Mouse (Mus musculus) left cerebral cortex, adult 2 months (tissue): ENCODE results near the gene Atp6v0d1. TPM values are rescaled to one million over a fixed set of nuclear protein-coding genes. Genes with fewer than 3 reads are reported as not detected.

Experiments
- DNase-seq, 2 experiments: peaks; one replicate each; pipeline ENCODE4 v3.0.0; 2021 to 2022; ENCODE audit warnings: low spot score in 2 of 2, mixed read lengths in 1 of 2; ENCODE audit errors: extremely low spot score in 1 of 2
- H3K27ac ChIP-seq: fragments of 200-600 bp; 2 replicates; pipeline ENCODE4 v1.8.1; 2022
- H3K4me3 ChIP-seq: fragments of 200-600 bp; 2 replicates; pipeline ENCODE4 v1.8.1; 2022
- CTCF ChIP-seq: fragments of 200-600 bp; IDR thresholded peaks from 2 replicates; pipeline ENCODE4 v1.8.1; 2022; ENCODE audit warnings: antibody characterized with exemption, mild to moderate bottlenecking, moderate library complexity
- intact Hi-C: fragments of 180-260 bp; cut with DNase I; formaldehyde crosslinking; loops from one replicate; pipeline ENCODE4 v1.15.1; 2025
- total RNA-seq, 2 experiments: library from RNA; stranded (reverse); gene quantifications; 2 replicates each; pipeline ENCODE4 v1.2.3; 2021

The Atp6v0d1 gene
- total RNA-seq, 2 experiments from 2014 or later: 288 to 319 TPM

DNA sequence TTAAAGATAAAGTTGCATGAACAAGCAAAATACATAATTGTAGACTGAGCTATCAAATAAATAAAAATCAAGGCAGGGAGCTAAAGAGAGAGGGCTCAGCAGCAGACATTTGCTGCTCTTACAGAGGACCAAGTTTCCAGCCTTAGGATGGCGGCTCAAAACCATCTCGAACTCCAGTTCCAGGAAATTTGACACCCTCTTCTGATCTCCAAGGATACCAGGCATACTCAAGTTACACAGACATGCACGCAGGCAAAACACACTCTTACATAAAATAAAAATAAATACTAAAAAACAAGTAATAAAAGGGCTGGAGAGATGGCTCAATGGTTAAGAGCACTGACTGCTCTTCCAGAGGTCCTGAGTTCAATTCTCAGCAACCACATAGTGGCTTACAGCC, 72.4 kb downstream of the Atp6v0d1 start:
- TF ChIP-seq CTCF: no peak
- no peak overlapping the region for H3K4me3 ChIP-seq
- intact Hi-C loops: no loop called here

DNA sequence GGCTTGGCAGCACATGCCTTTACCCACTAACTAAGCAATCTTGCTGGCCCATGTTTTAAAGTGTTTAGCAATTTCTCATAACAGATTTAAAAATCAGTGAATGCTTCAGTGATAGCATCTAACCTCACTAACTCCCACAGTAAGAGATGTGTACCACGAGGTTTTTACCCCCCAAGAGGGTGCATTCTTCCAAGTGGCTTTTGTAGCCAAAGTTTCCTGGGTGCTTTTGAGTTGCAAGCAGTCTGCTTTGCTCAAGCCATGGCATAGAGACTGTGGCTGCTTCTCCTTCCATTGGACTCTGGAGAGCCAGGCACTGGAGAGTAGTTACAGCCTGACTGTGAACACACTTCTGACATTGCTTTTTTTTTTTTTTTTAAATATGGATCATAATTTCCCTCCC, 76.6 kb downstream of the Atp6v0d1 start:
- intact Hi-C loops: no loop called here
- no peak for DNase-seq
- H3K27ac ChIP-seq: no peak overlapping the region
- no peak overlapping the region for H3K4me3 ChIP-seq
- no peak for TF ChIP-seq CTCF

More for the DNA sequence above, 72.4 kb downstream of the Atp6v0d1 start:
- DNase-seq: no peak
- H3K27ac ChIP-seq: no peak overlapping the region

DNA sequence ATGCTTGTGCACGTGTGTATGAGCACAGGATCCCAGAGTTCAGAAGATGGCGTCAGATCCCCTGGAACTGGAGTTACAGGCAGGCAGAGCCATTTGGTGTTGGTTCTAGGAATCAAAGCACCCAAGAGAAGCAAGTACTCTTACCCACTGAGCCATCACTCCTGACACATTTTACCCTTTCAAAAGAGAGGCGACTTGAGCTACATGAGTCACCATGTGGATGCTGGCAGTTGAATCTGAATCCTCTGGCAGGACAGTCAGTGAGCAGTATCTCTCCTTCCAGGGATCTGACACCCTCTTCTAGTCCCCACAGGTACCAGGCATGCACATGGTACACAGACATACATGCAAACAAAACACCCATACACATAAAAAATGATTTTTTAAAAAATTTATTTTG, 77.8 kb downstream of the Atp6v0d1 start:
- DNase-seq: no peak
- intact Hi-C loops: no loop called here
- TF ChIP-seq CTCF: no peak
- no peak overlapping the region for H3K27ac ChIP-seq
- H3K4me3 ChIP-seq: no peak overlapping the region

DNA sequence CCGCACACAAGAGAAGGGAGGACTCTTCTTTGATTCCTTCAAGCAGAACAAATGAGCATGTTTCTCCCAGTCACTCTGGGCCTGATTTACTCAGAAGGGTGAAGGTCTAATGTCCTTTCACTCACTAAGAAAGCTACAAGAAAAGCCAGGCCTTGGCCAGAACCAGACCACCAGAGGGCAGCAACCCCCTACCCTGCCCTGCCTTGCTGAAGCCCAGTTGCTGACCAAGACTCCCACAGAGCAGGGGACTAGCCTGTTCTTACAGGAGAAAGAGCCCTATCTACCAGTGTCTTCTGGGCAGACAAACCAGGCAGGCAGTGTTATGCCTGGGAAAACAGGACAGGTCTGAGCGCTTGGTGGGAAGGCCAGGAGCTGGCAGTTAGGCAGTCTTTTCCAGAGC, 81.5 kb downstream of the Atp6v0d1 start:
- peak; percentile 47 for TF ChIP-seq CTCF
- no peak overlapping the region for H3K27ac ChIP-seq
- no peak for DNase-seq
- intact Hi-C loops: no loop called here
- no peak overlapping the region for H3K4me3 ChIP-seq

- H3K4me3 ChIP-seq: no peak overlapping the region
- intact Hi-C loops: no loop called here
- TF ChIP-seq CTCF: no peak
- H3K27ac ChIP-seq: no peak overlapping the region
- DNase-seq: no peak
These were observed 81.8 kb downstream of the Atp6v0d1 start for GRCm38 (mm10) chr8:105484030-105484368.

- no peak for DNase-seq
- Histone ChIP-seq H3K27ac (no peak overlapping the region), H3K4me3 (no peak overlapping the region)
- peak; percentile 62 for TF ChIP-seq CTCF
- intact Hi-C loops: no loop called here
These were observed 82.4 kb downstream of the Atp6v0d1 start for GRCm38 (mm10) chr8:105483212-105484029.

DNA sequence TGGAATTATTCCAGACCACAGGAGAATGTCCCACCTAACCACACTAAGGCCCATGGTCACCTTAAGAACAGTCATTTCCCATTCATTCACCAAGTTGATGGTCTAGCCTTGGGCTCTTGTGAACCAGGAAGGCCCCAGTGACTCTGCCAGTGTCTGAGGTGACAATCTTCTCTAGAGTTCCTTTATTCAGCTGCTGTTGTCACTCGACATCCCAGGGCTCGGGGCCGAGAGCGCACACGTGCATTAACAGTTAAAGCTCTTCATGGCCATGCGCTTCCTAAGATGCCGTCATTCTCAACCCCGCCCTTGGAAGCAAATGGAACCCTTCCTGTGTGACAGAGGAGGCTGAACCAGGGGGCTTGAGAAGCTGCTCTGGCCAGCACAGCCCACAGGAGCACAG, 83.7 kb downstream of the Atp6v0d1 start:
- Histone ChIP-seq H3K27ac (no peak overlapping the region), H3K4me3 (no peak overlapping the region)
- intact Hi-C loops: no loop called here
- no peak for TF ChIP-seq CTCF
- DNase-seq: no peak

DNA sequence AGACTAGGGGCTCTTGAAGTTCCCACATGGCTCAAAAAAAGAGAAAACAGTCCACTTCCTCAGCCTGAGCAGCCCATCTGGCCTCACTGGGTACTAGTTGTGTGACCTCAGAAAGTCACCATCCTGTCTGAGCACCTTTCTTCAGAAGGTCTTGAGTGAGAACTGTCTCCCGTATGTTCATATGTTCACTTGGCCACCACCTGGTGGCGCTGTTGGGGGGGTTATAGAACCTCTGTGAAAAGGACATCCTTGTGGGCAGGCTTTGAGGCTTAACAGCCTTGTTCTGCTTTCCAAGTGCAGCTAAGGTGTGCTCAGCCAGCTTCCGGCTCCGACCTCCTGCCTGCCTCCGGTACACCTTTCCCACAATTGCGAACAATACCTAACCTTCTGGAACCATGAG, 84.4 kb downstream of the Atp6v0d1 start:
- H3K27ac ChIP-seq: no peak overlapping the region
- peak; percentile 59 for TF ChIP-seq CTCF
- no peak overlapping the region for H3K4me3 ChIP-seq
- intact Hi-C loops: no loop called here
- no peak for DNase-seq

DNA sequence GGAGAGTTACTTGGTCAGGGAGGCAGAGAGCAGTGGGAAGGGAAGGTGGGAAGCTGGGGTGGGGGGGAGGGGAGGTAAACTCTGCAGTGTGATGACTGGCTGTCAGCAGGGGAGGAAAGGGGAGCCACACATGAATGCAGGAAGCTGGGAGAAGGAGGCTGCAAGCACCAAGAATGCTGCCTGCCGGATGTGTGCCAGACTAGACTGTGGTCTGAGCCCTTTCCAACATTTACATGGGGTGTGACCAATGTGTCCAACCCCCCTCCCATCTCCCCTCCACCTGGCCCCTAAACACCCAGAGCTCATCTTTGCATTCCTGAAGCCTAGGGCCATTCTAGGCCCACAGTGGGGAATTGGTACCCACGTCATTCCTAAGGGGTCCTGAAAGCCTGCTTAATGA, 84.8 kb downstream of the Atp6v0d1 start:
- no peak for TF ChIP-seq CTCF
- H3K27ac ChIP-seq: no peak overlapping the region
- no peak for DNase-seq
- H3K4me3 ChIP-seq: no peak overlapping the region
- intact Hi-C loops: no loop called here

DNA sequence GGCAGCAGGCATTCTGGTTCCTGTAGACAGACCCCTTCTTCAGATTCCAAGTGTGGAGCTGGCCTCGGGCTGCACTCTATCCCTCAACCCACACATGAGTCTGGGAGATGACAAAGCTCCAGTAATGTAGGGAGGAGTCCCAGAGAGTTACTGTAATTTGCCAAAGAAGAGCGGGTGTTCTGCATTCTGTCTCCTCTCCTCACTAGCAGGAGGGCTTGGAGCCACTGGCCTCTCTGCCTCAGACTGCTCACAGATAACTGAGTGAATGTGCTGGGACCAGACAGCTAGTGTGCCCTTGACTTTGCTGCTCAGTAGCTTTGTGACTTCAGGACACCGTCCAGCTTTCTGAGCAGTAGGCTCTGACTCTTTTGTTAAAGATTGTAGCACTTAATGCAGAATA, 88.1 kb downstream of the Atp6v0d1 start:
- Histone ChIP-seq H3K27ac (no peak overlapping the region), H3K4me3 (no peak overlapping the region)
- intact Hi-C loops: no loop called here
- no peak for DNase-seq
- no peak for TF ChIP-seq CTCF

GRCm38 (mm10) chr8:105476628-105477413, 89.0 kb downstream of the Atp6v0d1 start:
- peak; percentile 70 for TF ChIP-seq CTCF
- intact Hi-C loops: no loop called here
- DNase-seq: peak in 1 of 2 experiments; percentile 43
- Histone ChIP-seq H3K27ac (no peak overlapping the region), H3K4me3 (no peak overlapping the region)

DNA sequence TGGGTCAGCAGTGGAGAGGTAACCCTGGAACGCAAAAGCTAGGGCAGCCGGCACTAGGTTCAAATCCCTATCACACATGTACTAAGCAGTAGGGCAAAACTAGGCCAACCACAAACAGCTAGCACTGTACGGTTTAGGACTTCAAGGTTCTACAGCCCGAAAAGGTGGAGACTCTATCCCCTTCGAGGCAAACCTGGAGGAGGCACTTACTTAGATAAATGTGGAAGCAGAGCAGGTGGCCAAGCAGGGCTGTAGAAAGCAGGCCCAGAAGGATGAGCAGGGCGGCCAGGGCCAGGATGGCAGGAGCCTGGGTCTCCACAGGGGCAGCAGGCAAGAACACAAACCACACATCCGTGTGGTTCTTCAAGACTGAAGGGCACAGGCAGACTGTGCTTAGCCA, 89.7 kb downstream of the Atp6v0d1 start:
- no peak overlapping the region for H3K27ac ChIP-seq
- intact Hi-C loops: no loop called here
- TF ChIP-seq CTCF: no peak
- DNase-seq: no peak
- no peak overlapping the region for H3K4me3 ChIP-seq
